Mouse (Mus musculus) right cerebral cortex, postnatal 10 days (tissue): ENCODE results near the gene Urm1.
A peak's percentile ranks its signal among the peaks of the same experiment; 100 is the strongest.
"Not testable (repeated sequence)": the region's sequence is repeated elsewhere in the genome, so short reads cannot be mapped to it uniquely, and the experiment has no call there.

Source experiments
- DNase-seq, 2 experiments: peaks; one replicate each; pipeline ENCODE4 v3.0.0; 2021; ENCODE audit warnings: low spot score in 2 of 2

Urm1 gene

DNA sequence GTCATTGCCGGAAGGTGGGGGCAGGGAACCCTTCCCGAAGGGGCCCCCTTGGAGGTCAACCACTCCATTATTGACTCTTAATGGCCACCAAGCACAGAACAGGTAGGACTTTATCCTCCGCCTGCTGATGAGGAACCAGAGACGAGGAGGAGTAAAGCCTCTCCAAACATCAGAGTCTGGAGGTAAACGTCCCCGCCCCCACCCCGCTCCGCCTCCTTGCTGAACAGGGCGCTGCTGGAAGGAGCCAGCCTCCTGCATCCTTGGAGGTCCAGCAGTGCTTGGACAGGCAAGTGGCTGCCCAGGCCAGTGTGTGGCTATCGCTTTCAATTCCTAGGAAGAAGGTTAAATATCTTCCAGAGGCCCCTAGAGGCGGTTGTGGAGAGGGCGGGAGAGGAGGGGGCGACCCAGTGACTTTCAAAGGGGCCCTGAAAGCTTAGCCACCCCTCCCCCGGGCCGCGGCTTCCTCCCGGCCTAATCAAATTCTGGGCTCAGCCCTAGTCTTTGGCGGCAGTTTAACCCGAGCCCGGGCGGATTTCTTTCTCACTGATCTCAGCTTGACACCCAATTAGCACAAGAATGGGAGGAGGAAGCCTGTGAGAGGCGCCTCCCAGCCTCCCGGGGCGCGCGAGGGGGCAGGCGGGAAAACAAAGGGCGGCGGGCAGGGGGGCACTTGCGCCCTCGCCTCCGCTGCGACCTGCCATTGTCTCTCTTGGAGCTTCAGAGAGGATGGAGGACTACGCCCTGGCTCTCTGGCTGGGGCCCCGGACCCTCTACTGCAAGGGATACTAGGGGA lies at the start of gene Urm1:
Gene Urm1, plus strand, starts transcription at position 51 of the 793 bp plus-strand sequence.
- peak; percentile 77 to 82 for DNase-seq

DNA sequence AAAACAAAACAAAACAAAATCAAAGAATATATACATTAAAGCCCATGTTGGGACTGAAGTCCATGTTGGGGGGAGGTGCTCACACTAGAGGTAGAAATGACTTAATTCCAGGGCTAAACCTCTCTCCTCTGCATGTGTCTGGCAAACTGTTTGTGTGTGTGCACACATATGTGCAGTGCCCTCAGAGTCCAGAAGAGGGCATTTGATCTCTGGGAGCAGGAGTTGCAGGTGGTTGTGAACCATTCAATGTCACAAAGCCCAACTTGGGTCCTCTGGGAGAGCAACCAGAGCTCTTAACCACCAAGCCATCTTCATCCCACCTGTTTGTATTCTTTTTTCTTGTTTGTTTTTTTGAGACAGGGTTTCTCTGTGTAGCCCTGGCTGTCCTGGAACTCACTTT lies 49.7 kb upstream of the Urm1 start:
- no peak for DNase-seq

DNA sequence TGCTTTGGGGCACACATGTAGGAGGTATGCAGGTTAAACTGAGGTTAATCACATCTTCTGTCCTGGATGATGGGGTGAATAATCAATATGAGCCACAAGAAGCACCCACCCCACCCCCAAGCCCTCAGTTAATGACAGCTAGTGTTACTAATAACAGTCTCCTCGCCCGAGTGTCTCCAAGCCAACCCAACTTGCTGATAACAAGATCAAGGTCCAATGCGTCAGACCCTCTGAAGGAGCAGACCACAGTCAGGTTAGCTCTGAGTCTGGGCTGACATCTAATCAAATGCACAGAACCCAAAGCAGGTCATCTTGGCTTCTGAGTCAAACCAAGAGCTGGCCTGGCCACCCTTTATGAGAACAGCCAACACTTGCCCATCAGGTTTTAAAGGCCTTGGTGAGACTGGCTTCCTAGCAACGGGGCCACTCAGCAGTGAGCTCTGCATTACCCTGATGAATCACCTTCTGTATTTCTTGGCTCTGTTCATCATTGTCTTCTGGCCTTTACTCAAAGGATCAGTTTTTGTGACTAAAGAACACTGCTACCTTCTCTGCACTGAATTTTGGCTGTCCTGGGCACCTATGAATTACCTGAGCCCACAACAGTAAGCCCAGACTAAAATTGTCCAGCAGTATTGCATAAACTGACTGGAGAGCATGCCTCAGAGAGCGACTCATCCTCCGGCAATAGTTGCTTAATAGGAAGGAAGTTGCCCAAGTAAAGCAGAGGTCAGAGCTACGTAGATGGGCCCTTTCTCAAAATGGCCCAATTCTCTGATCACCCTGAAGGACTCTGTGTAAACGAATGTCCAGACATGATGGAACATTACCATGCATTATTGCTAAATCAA lies 48.0 kb upstream of the Urm1 start:
- no peak for DNase-seq

DNA sequence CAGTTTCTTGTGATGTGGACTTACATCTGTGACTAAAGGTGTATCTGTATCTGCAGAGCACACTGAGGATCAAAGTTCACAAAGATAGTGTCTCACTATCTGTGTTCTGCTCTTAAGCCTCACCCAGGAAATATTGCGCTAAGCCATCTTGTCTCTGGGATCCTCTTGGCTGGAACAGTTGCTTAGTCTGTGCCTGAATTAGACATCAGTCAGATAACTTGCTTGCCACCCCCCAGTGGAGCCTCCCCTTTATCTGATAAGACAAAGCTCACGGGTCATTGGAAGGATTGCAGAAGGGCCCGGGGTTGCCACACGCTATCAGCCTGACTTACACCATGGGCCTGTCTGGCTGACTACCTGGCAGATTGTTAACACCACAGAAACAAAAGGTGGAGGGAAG lies 46.6 kb upstream of the Urm1 start:
- DNase-seq = no peak

DNA sequence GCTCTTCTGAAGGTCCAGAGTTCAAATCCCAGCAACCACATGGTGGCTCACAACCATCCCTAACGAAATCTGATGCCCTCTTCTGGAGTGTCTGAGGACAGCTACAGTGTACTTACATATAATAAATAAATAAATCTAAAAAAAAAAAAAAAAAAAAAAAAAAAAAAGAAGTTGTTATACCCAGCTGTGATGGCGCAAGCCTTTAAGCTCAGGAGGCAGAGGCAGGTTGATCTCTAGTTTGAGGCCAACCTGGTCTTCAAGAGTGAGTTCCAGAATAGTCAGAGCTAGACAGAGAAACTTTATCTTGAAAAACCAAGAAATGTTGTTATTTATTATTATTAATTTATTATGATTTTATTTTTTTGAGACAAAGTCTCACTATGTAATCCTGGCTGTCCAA lies 38.6 kb upstream of the Urm1 start:
- not testable (repeated sequence) for DNase-seq

DNA sequence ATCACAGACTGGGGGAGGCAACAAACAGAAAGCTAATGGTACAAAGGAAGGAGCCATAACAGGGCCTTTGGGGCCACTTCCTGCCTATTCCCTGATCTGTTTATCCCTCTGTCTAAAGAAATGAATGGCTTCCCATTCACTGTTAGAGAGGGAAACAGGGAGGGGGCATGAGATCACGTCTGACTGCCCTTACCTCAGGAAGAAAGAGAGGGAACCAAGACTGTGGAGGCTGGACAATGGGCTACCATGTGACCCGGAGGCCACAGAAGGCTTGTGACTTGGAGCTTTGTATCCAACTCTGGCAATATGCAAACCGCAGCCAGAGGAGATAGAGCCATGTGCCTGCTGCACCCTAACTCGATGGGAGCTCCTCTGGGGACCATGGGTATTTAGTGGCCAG lies 35.6 kb upstream of the Urm1 start:
- no peak for DNase-seq

DNA sequence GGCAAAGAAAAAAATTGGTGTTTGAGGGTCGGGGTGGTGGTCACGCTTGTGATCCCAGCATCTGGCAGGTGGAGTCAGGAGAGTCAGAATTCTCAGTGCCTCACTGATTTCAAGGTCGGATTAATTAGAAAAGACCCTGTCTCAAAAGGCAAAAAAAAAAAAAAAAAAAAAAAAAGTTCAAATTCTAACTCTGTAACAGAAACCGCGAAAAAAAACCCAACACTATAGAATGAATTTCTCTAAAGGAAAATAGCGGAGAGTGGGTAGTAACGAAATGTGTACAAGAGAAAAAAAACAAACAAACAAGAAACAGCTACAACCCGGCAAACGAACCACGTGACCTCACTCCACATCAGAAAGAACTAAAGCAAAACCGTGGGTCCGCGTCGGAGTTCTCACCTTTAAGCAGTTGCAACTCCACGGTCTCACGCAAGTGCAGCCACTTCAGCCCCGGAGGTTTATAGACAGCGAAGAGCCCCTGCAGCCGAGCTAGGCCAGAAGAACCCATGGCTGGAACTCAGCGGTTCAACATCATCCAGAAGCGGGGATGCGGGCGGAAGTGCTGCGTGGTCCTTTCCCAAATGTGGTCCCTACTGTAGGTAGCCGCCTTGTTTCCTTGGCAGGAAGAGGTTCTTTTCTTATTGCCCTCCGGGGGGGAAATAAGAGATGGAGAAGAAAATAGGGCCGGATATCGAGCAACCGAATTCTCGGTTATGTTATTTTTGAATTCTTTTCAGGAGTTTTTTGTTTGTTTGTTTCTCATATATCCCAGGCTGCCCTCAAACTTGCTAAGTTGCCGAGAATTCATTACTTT lies 32.6 kb upstream of the Urm1 start, which contains the start of gene Coq4:
Gene Coq4, plus strand, starts transcription at position 390 of the 814 bp plus-strand sequence.
- DNase-seq = peak; percentile 94 to 96

DNA sequence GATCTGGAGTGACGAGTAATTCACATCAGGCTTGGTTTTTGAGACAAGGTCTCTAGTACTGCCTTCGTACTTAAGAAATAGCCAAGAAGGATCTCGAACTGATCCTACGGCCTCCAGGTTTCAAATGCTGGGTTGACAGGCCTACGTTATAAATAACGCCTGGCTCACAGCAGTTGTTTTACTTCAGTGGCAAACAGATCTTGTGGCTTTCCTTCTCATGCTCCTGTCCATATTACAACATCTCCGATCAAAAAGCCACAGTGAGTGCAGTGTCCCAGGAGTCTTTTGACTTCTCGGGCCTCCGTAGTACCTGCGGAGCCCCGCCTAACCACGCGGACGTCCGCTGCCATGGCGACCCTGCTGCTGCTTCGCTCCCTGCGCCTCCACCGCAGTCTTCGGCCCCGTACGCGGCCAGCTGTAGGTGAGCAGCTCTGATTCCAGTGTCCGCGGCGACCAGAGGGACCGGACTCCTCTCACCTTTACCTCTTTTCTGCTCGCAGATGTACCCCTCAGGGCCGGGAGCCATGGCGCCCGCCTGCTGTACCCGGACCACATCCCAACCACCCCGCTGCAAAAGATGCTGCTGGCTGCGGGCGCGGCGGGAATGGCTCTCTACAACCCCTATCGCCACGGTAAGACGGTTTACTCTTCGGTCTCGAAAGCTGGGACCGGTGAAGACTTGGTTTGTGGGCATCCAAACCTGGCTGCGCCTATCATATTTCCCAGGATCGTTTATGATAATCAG lies 31.8 kb upstream of the Urm1 start, which contains the start of gene Trub2:
Gene Trub2, minus strand, starts transcription at position 566 of the 745 bp plus-strand sequence.
- DNase-seq = peak; percentile 90 to 93

DNA sequence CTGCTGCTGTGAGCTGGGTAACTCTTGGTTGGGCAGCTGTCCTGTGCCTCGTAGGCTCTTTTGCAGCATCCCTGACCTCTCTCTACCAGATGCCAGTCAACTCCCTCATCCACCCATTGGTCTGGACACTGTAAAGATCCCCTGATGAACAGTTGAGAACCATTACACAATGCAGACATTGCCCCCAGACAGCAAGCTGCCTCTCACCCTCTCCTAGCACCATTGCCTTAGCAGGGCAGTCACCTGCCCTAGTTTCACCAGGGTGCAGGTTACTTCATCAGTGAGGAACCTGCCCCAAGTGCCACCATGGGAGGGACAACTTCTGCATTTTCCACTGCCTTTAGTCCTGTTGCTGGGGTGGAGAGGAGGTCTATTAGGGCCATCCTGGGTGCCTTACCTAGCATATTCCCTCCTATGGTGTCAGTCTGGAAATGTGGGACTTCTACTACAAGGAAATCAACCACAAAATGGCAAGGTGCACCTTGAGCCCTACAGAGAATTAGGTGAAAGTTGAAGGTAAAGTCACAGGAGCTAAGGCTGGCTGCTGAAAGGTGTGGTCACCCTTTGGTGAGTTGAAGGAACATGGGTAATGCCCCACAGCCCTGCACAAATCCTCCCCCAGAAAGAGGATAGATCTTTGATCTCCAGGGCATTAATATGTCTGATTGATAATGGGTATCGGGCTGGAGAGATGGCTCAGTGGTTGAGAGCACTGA lies 26.9 kb upstream of the Urm1 start:
- DNase-seq = no peak

DNA sequence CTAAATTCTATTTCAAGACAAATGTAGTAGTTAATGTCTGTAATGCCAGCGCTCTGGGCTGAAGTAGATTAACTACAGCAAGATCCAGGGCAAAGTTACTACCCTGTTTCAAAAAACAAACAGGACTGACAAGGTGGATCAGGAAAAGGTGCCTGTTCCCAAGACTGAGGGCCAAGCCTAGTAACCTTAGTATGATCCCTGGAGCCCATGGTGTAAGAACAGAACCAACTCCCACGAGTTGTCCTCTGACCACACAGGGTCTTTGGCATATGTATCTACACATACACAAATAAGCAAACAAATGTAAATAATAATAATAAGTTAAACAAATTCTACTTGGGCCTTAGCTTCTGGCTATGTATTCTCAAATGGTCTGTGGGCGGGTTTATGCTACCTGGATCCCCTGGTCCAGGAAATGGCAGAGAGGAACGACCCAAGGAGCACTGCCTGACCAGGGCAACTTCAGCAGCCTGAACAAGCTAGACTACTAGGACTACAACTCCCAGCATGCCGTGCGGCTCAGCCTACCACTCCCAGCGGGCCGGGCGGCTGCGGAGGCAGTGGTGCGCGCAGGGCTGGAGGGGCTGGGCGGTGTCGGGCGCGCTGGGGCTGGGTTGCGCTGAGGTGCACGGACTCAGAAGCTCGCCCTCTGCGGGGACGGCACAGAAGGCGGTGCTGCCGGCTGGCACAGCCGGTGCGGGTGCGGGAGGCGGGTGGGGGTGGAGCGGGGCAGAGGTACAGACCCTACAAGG lies 17.6 kb upstream of the Urm1 start, which contains the start of gene Slc27a4:
Gene Slc27a4, plus strand, starts transcription at position 560 of the 752 bp plus-strand sequence.
- peak; percentile 98 for DNase-seq

DNA sequence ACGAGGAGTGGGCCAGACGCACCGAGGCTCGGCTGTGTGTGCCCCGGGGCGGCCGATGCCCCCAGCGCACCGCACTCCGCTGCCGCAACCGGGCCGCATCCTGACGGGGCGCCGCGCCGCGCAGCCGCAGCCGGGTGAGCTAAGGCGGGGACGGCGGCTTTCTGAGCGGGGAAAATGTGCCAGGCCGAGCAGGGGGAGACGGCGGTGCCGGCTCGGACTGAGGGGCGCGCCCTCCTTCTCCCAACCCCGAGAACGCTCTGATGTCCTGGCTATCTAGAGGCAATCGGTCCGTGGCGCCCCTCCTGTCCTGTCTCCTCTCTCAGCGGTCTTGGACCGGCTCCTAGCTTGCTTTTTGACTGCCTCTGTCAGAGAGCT lies 17.1 kb upstream of the Urm1 start:
- DNase-seq = peak in 1 of 2 experiments; percentile 58

DNA sequence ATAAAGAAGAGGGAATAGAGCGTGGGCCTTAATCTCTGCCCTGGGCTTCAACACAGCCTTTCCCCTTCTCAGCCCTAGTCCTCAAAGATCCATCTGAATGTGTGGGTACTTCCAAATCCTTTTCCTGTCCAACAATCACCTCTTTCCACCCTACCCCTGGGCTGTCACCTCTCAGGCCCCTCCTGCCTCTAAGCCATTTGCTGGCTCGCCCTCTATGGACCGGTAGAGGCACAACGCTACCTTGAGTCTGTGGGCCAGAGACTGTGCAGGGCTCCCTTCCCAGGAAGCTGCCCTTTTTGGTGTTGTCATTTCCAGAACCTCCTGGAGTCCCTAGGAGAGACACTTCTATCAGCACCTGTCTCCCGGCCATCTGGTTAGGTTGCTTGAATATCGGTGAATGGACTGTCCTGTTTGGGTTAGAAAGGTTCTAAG lies 16.5 kb upstream of the Urm1 start:
- DNase-seq = no peak

DNA sequence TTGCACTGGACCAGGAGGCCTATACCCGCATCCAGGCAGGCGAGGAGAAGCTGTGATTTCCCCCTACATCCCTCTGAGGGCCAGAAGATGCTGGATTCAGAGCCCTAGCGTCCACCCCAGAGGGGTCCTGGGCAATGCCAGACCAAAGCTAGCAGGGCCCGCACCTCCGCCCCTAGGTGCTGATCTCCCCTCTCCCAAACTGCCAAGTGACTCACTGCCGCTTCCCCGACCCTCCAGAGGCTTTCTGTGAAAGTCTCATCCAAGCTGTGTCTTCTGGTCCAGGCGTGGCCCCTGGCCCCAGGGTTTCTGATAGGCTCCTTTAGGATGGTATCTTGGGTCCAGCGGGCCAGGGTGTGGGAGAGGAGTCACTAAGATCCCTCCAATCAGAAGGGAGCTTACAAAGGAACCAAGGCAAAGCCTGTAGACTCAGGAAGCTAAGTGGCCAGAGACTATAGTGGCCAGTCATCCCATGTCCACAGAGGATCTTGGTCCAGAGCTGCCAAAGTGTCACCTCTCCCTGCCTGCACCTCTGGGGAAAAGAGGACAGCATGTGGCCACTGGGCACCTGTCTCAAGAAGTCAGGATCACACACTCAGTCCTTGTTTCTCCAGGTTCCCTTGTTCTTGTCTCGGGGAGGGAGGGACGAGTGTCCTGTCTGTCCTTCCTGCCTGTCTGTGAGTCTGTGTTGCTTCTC lies 4.0 kb upstream of the Urm1 start:
- no peak for DNase-seq

DNA sequence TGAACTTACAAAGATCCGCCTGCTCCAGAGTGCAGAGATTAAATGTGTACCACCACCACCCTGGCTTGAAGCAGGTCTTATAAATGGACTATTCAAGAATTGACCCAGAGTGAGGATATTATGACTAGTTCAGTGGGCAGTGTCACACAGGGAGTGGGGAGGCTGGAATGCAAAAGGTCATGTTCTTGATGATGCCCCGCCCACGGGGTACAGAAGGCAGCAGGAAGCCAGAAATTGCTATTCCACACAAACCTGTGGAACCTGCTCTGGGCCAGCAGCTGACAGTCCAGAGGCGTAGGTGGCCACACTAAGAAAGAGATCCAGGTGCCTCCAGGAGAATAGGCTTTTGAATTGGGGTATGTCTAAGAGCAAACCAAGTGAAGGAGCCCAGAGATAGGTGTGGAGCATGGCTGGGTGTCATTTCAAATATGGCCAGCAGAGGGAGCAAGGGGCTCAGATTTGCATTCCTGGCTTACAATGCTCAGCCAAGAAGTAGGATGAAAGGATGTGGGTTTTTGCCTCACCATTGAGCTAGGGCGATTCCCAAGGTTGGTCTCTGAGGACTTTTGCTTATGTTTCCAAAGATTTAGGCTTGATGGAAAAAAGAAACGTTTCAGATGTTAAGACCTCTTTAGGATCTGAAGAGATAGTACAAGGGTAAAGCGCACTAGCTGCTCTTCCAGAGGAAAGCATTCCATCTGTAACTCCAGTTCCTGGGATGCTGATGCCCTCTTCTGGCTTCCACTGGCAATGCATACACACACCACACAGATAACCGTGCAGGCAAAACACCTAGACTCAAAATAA lies 2.2 kb upstream of the Urm1 start:
- DNase-seq = peak; percentile 91

DNA sequence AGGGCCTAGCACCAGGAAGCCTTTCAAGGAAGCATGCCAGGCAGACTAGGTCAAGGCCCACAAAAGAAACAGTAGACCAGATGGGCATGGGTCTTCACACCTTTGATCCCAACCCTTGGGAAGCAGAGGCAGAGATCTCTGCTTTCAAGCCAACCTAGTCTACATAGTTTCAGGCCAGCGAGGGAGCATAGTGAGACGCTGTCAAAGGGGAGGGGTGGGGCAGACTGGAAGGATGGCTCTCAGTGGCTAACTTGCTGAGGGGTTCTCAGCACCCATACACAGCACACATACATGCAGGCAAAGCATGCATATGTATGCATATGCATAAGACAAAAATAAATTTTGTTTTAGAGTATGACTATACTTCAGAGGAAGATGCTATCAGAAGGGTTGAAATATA lies 512 bp upstream of the Urm1 start:
- DNase-seq = no peak

DNA sequence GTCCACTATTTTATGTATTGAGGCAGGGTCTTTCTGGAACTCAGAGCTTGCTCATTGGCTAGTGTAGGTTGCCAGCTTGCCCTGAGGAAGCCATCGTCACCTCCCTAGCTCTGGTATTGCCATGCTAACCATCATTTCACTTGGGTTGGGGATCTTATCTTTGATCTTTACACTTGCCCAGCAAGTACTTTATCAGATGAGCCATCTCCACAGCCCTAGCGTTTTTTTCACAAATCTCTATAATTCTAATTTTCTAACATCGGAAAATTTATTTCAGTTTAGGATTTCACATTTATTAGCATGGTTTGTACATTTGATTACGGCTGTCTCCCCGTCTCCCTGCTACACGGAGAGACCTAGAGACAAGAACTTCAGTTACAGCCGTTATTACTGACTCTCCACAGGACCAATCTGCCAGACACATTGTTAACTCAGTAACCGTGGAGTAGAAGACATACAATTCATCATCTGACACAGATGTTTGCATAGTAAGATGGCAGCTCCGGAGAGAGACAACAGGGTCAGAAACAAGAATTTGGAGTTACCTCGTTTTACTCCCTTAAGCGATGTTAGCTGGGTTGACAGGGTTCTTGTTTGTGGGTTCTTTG lies 6.5 kb downstream of the Urm1 start:
- DNase-seq = no peak

DNA sequence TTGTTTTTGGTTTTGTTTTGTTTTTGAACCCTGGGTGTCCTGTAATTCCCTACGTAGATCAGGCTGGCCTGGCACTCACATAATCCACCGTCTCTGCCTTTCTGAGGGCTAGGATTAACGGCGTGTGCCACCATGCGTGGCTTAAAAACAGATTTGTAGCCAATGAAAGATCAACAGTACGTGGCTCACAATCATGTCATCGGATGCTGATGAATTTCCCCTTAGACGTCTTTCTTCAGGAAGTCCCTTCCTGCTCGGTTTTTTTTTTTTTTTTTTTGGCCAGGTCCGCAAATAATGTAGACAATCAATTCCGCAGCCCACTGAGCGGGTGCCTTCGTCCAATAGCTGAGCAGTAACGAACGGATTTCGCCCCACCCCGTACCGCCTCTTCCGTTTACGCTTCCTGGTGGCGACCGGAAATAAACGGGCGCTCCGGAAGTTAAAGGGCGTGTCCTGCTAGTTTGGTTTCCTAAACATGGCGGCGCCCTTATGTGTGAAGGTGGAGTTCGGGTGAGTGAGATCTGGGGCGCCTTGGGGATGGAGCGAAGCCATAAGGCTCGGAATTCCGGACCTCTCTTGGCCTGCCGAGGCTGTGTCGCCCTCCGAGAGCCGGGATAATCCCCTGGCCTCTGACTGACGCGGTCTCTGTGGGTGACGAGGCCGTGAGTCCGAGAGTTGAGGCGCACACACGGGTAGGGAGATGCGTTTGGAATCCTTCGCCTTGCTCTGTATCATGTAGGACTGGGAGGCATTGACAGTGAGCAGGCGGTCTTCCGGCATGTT lies 7.2 kb downstream of the Urm1 start:
- peak; percentile 97 to 98 for DNase-seq
